Mouse (Mus musculus): ENCODE results near the gene Pafah1b3.
A peak's percentile ranks its signal among the peaks of the same experiment; 100 is the strongest.

- TF ChIP-seq CTCF (IDR thresholded peaks at IDR 0.05; ENCODE audit: low read depth, low read length) (peak; percentile 87), POLR2A (IDR thresholded peaks at IDR 0.05; ENCODE audit: extremely low read depth, insufficient read depth, low read length) (no peak)
These were observed 36.0 kb upstream of the Pafah1b3 start for GRCm38 (mm10) chr7:25333596-25334307.

Measured in liver, adult 2 months (tissue).